Mouse (Mus musculus) C2C12 (cell line): ENCODE data around the gene Gm20388.

ENCODE experiments used
- CEBPB ChIP-seq: IDR thresholded peaks from one replicate; pipeline ENCODE4 v1.6.1; 2011; ENCODE audit warnings: low read depth, mild to moderate bottlenecking, control low read depth, moderate library complexity
- CTCF ChIP-seq: IDR thresholded peaks from one replicate; pipeline ENCODE4 v1.5.1; 2011; ENCODE audit not compliant: control insufficient read depth, insufficient read depth, insufficient read length
- MYOD1 ChIP-seq: IDR thresholded peaks from one replicate; pipeline ENCODE4 v1.6.1; 2011; ENCODE audit warnings: low read depth; ENCODE audit not compliant: control insufficient read depth, insufficient read length

- TF ChIP-seq CTCF (no peak), MYOD1 (no peak), CEBPB (no peak)
Measured at GRCm38 (mm10) chr8:123441788-123442187, 3531.1 kb downstream of the Gm20388 start.
